Comparison of ENCODE assay signal across 26 mouse cellular contexts in genomic region chr9:74650036-74650435, GRCm38 (mm10).
DNase-seq lines count a peak whose midpoint lies in the region; ATAC-seq lines count a peak whose summit lies in the region.
"Had no signal": no experiment of that assay in that cellular context is flagged by ENCODE, and none has a peak within 500 bp of the region (broad histone marks: within the 10 kb centered on the region; RNA-seq: fewer than 3 reads in every experiment).

No protein-coding gene starts in this region.

- peak; percentile 17 for DNase-seq in forebrain, embryonic 10.5 days (ENCODE audit: extremely low spot score, low spot score)
- peak; percentile 23 for DNase-seq in midbrain, embryonic 10.5 days (ENCODE audit: low spot score)
- DNase-seq in midbrain, embryonic 11.5 days (ENCODE audit: low spot score, missing footprints): peak; percentile 77
- peak; percentile 34 for DNase-seq in retina, postnatal 1 day
- no peak for DNase-seq in left cerebral cortex, adult 9 months (ENCODE audit: low spot score in 2 of 2)
- DNase-seq in natural killer cell, adult 2 months (ENCODE audit: low spot score in 2 of 2): no peak
- DNase-seq: adrenal gland, postnatal 36 days; cerebellum, adult 11 months; cerebellum, postnatal 14 days; kidney, adult 9 months; kidney, postnatal 14 days; lung, postnatal 36 days; right cerebral cortex, adult 18-20 months; thymus, adult 18-20 months; thymus, postnatal 36 days had no signal

- H3K4me2 ChIP-seq in forebrain, embryonic 15.5 days (replicated peaks): no peak overlapping the region
- H3K4me2 ChIP-seq in midbrain, embryonic 16.5 days (ENCODE audit: low read length): no peak overlapping the region
- H3K4me2 ChIP-seq in midbrain, embryonic 11.5 days: no peak overlapping the region
- H3K4me2 ChIP-seq: embryonic facial prominence, embryonic 12.5 days; forebrain, embryonic 13.5 days; intestine, embryonic 15.5 days; lung, embryonic 15.5 days; neural tube, embryonic 12.5 days had no signal

- H3K9me3 ChIP-seq in forebrain, embryonic 10.5 days: no peaks in the 10 kb centered on the region
- H3K9me3 ChIP-seq in forebrain, embryonic 15.5 days: no peaks in the 10 kb centered on the region
- no peaks in the 10 kb centered on the region for H3K9me3 ChIP-seq in midbrain, embryonic 10.5 days (replicated peaks)
- H3K9me3 ChIP-seq in midbrain, embryonic 16.5 days (replicated peaks; ENCODE audit: control insufficient read depth, low read length, poor library complexity, severe bottlenecking): no peaks in the 10 kb centered on the region
- no peaks in the 10 kb centered on the region for H3K9me3 ChIP-seq in midbrain, embryonic 11.5 days (ENCODE audit: control insufficient read depth, low read length)
- H3K9me3 ChIP-seq: embryonic facial prominence, embryonic 12.5 days; forebrain, embryonic 13.5 days; heart, embryonic 10.5 days; intestine, embryonic 15.5 days; lung, embryonic 15.5 days; neural tube, embryonic 12.5 days had no signal

- no peaks in the 10 kb centered on the region for H3K27me3 ChIP-seq in forebrain, embryonic 10.5 days (ENCODE audit: poor library complexity, severe bottlenecking)
- H3K27me3 ChIP-seq in forebrain, embryonic 15.5 days: no peaks in the 10 kb centered on the region
- H3K27me3 ChIP-seq in midbrain, embryonic 10.5 days (ENCODE audit: low read depth, poor library complexity, severe bottlenecking): no peaks in the 10 kb centered on the region
- H3K27me3 ChIP-seq in midbrain, embryonic 16.5 days (ENCODE audit: control insufficient read depth, insufficient read depth, low read depth, low read length): no peaks in the 10 kb centered on the region
- H3K27me3 ChIP-seq in midbrain, embryonic 11.5 days (ENCODE audit: control insufficient read depth, insufficient read depth, low read length): no peaks in the 10 kb centered on the region
- H3K27me3 ChIP-seq: embryonic facial prominence, embryonic 12.5 days; forebrain, embryonic 13.5 days; intestine, embryonic 15.5 days; lung, embryonic 15.5 days; megakaryocyte, embryonic 14.5 days; neural tube, embryonic 12.5 days had no signal

- H3K4me1 ChIP-seq in forebrain, embryonic 10.5 days: peaks cover 16% of the 10 kb centered on the region
- H3K4me1 ChIP-seq in forebrain, embryonic 15.5 days: no peaks in the 10 kb centered on the region
- H3K4me1 ChIP-seq in midbrain, embryonic 10.5 days: peaks cover 20% of the 10 kb centered on the region
- H3K4me1 ChIP-seq in midbrain, embryonic 16.5 days (ENCODE audit: control insufficient read depth, insufficient read depth, low read length): peaks cover 8% of the 10 kb centered on the region; the same call in 1 of the 2 replicates
- H3K4me1 ChIP-seq in midbrain, embryonic 11.5 days (ENCODE audit: control insufficient read depth, insufficient read depth, low read length): peaks cover 5% of the 10 kb centered on the region; the same call in 1 of the 2 replicates
- H3K4me1 ChIP-seq: embryonic facial prominence, embryonic 12.5 days; forebrain, embryonic 13.5 days; heart, embryonic 10.5 days; intestine, embryonic 15.5 days; lung, embryonic 15.5 days; megakaryocyte, embryonic 14.5 days; neural tube, embryonic 12.5 days had no signal

- 48% methylated on average over 5 of the region's 5 CpGs for WGBS in forebrain, embryonic 10.5 days
- 39% methylated on average over 5 of the region's 5 CpGs for WGBS in forebrain, embryonic 15.5 days
- WGBS in midbrain, embryonic 10.5 days: 48% methylated on average over 5 of the region's 5 CpGs
- 29% methylated on average over 5 of the region's 5 CpGs for WGBS in midbrain, embryonic 16.5 days
- WGBS in midbrain, embryonic 11.5 days: 44% methylated on average over 5 of the region's 5 CpGs

- ATAC-seq in forebrain, embryonic 15.5 days (replicated peaks): no peak
- ATAC-seq in midbrain, embryonic 16.5 days: no peak
- ATAC-seq in midbrain, embryonic 11.5 days (ENCODE audit: low FRiP score): peak; percentile 65; the same call in 1 of the 2 replicates
- ATAC-seq: CD4-positive, CD25-positive, alpha-beta regulatory T cell, adult 4 months; forebrain, embryonic 13.5 days; intestine, embryonic 15.5 days had no signal

- H3K36me3 ChIP-seq in forebrain, embryonic 10.5 days (replicated peaks): no peaks in the 10 kb centered on the region
- H3K36me3 ChIP-seq in forebrain, embryonic 15.5 days: no peaks in the 10 kb centered on the region
- H3K36me3 ChIP-seq in midbrain, embryonic 10.5 days: no peaks in the 10 kb centered on the region
- no peaks in the 10 kb centered on the region for H3K36me3 ChIP-seq in midbrain, embryonic 16.5 days (ENCODE audit: control insufficient read depth, insufficient read depth, low read length)
- no peaks in the 10 kb centered on the region for H3K36me3 ChIP-seq in midbrain, embryonic 11.5 days (ENCODE audit: control insufficient read depth, insufficient read depth, low read length)
- H3K36me3 ChIP-seq: embryonic facial prominence, embryonic 12.5 days; heart, embryonic 10.5 days; intestine, embryonic 15.5 days; lung, embryonic 15.5 days; neural tube, embryonic 12.5 days had no signal

- no peak overlapping the region for H3K4me3 ChIP-seq in forebrain, embryonic 10.5 days
- no peak overlapping the region for H3K4me3 ChIP-seq in forebrain, embryonic 15.5 days
- H3K4me3 ChIP-seq in midbrain, embryonic 10.5 days: no peak overlapping the region
- H3K4me3 ChIP-seq in midbrain, embryonic 16.5 days (ENCODE audit: low read depth, low read length): no peak overlapping the region
- no peak overlapping the region for H3K4me3 ChIP-seq in midbrain, embryonic 11.5 days (ENCODE audit: low read depth, low read length)
- H3K4me3 ChIP-seq: embryonic facial prominence, embryonic 12.5 days; forebrain, embryonic 13.5 days; heart, embryonic 10.5 days; intestine, embryonic 15.5 days; lung, embryonic 15.5 days; megakaryocyte, embryonic 14.5 days; neural tube, embryonic 12.5 days had no signal

- H3K9ac ChIP-seq in forebrain, embryonic 15.5 days (replicated peaks): no peak overlapping the region
- no peak overlapping the region for H3K9ac ChIP-seq in midbrain, embryonic 16.5 days (ENCODE audit: low read depth, low read length)
- H3K9ac ChIP-seq in midbrain, embryonic 11.5 days (ENCODE audit: low read length): no peak overlapping the region
- H3K9ac ChIP-seq: embryonic facial prominence, embryonic 12.5 days; forebrain, embryonic 13.5 days; intestine, embryonic 15.5 days; liver, embryonic 14.5 days; lung, embryonic 15.5 days; neural tube, embryonic 12.5 days had no signal

- H3K27ac ChIP-seq in forebrain, embryonic 10.5 days: no peak overlapping the region
- H3K27ac ChIP-seq in forebrain, embryonic 15.5 days (replicated peaks): no peak overlapping the region
- no peak overlapping the region for H3K27ac ChIP-seq in midbrain, embryonic 10.5 days (replicated peaks)
- no peak overlapping the region for H3K27ac ChIP-seq in midbrain, embryonic 16.5 days (ENCODE audit: low read length)
- H3K27ac ChIP-seq in midbrain, embryonic 11.5 days (ENCODE audit: low read depth, low read length): no peak overlapping the region
- H3K27ac ChIP-seq: embryonic facial prominence, embryonic 12.5 days; forebrain, embryonic 13.5 days; heart, embryonic 10.5 days; intestine, embryonic 15.5 days; liver, embryonic 14.5 days; lung, embryonic 15.5 days; neural tube, embryonic 12.5 days had no signal

Comparison
In these comparisons a context has a peak if more than half of its experiments do, and no peak if none do; other contexts are left out.
1. DNase-seq: peak in forebrain, embryonic 10.5 days (single experiment), midbrain, embryonic 10.5 days (single experiment), midbrain, embryonic 11.5 days (single experiment) and retina, postnatal 1 day (single experiment); none in left cerebral cortex, adult 9 months (0 of 2) and natural killer cell, adult 2 months (0 of 2).